Mouse (Mus musculus) embryonic stem cell, embryonic (primary cell): Measurements from ENCODE around the gene Sf3a1.

Experiments
- CTCF ChIA-PET, 4 experiments: fragments of 300-600 bp in 2 of 4; fragments of 350-600 bp in 2 of 4; sonication (Branson Sonifier 250); formaldehyde crosslinking; loops; one replicate each; lab custom pipeline; 2022; ENCODE audit warnings: inconsistent platforms in 2 of 4; lab: Charles Lee
- POLR2A ChIA-PET, 4 experiments: fragments of 300-600 bp in 2 of 4; fragments of 350-600 bp in 2 of 4; sonication (Branson Sonifier 250); formaldehyde crosslinking; loops; one replicate each; lab custom pipeline; 2022; ENCODE audit warnings: antibody characterized with exemption in 4 of 4, inconsistent platforms in 1 of 4; lab: Charles Lee

Sf3a1 gene

DNA sequence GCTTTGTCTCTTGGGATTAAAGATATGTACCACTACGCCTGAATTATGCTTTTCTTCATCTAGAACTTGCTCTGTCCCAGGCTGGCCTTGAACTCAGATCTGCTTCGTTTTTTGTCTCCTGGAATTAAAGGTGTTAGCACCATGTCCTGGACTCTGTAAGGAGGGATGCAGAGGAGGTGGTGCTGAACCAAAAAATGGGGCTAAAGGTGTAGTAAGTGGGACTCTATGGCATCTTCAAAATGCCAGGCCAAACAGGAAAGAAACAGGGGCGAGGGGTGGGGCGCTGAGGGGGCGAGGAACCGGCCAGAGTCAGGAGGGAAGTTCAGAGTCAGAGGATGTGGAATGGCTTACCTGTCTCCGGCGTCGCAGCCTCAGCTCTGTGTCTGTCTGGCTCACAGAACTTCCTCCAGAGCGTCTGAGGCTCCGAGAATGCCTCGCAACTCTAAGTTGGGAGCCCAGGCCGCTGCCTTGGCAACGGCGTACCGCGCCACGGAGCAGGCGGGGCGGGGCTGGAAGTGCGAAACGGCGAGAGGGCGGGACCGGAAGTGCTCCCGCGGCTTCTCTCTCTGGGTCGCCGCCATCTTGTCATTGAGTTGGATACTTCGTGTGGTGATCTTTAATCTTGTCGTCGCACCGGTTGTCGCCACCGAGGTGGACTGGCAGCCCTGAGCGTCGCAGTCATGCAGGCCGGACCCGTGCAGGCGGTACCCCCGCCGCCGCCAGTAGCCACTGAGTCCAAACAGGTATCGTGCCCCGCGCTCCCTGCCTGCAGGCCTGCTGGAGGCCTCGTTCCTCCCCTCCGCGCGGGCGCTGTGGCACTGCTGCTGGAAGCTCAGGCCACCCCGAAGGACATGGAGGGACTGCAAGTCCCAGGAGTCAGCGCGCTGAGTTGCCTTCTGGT, at the start of gene Sf3a1, which contains the start of gene Ccdc157:
TSS of gene Sf3a1 (plus strand) at position 543 of the 901 bp plus-strand sequence.
TSS of gene Ccdc157 (minus strand) at position 486 of the 901 bp plus-strand sequence.
- ChIA-PET POLR2A (interaction anchor here in 3 of 4 experiments (0.7 to 21.4 kb wide), 28 partner anchors 10 to 255 kb away, joined by 3 to 328 read pairs (median 4); partner anchors contain the start of genes Tbc1d10a (in 3 of the 3), Pes1 (in 2 of the 3), Castor1 (in 1 of the 3) and Rnf215 (in 1 of the 3)), CTCF (interaction anchor here in 2 of 4 experiments (0.9 to 1.5 kb wide), 4 partner anchors 25 to 90 kb away, joined by 3 to 5 read pairs (median 4); partner anchors contain the start of gene Rnf215 (in 1 of the 2))

DNA sequence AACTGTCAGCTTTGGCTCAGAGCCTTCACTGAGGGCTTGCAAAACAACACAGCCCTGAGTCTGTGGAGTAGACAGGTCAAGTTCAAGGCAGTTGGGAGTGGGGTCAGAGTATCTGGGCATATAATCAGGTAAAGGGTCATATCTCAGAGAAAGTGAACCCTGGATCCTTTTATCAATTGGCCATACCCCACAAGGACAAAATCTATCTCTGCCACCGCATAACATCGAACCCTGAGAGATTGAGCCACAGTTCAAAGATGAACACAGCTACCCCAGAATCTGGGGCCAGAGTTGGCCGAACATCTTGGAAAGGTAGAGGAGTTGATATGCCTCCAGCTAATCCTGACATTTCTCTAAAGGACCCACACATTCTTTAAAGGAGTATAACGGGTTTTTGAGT, 48.1 kb upstream of the Sf3a1 start:
- POLR2A ChIA-PET: interaction anchor here in 1 of 4 experiments (0.5 to 2.0 kb wide), 2 partner anchors 16 to 79 kb away, joined by 4 to 5 read pairs; no protein-coding TSS in a partner anchor
- CTCF ChIA-PET: interaction anchor here in 1 of 4 experiments (0.6 kb wide), 1 partner anchor 89 kb away, joined by 3 read pairs; no protein-coding TSS in a partner anchor

DNA sequence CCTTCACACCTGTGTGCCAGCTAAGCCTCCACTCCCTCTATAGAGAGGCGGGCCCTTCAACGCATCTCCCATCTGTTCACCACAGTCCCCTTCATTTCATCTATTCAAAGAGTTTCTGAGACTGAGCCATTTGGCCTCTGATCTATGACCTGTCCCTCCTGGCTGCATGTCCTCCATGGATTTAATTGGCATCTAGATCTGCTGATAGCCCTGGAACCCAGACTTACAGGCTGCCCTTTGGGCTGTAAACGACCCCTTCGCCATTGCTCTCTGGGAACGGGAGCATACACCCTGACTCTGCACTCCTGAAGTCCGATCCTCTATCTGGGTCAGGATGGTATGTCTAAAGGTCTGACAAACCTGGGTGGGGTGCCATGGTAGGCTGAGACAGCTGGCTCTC, 47.3 kb upstream of the Sf3a1 start:
- ChIA-PET POLR2A (interaction anchor here in 1 of 4 experiments (0.5 to 2.0 kb wide), 2 partner anchors 17 to 80 kb away, joined by 4 to 5 read pairs; no protein-coding TSS in a partner anchor), CTCF (interaction anchor here in 1 of 4 experiments (0.6 kb wide), 1 partner anchor 89 kb away, joined by 3 read pairs; no protein-coding TSS in a partner anchor)

DNA sequence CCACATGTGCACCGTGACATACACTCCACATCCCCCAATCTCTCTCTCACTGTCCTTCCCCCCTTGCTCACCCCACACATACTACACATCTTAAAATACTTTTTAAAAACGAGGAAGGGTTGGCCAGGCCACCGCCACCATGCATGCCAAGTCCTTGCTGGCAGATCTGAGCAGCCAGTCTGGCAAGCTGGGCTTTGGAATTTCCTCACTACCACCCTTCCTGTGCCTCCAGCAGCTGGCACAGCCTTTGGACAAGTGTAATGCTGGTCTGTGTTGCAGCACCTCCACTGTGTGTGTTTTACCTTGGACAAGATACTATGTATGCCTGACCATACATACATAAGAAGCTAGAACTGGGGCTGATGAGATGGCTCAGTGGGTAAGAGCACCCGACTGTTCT, 46.7 kb upstream of the Sf3a1 start:
- CTCF ChIA-PET: interaction anchor here in 2 of 4 experiments (0.6 to 1.8 kb wide), 3 partner anchors 10 to 33 kb away, joined by 4 to 6 read pairs (median 4); partner anchors contain the start of gene Sec14l2 (in 1 of the 2)
- POLR2A ChIA-PET: interaction anchor here in 1 of 4 experiments (0.9 kb wide), 1 partner anchor 34 kb away, joined by 3 read pairs; no protein-coding TSS in a partner anchor

DNA sequence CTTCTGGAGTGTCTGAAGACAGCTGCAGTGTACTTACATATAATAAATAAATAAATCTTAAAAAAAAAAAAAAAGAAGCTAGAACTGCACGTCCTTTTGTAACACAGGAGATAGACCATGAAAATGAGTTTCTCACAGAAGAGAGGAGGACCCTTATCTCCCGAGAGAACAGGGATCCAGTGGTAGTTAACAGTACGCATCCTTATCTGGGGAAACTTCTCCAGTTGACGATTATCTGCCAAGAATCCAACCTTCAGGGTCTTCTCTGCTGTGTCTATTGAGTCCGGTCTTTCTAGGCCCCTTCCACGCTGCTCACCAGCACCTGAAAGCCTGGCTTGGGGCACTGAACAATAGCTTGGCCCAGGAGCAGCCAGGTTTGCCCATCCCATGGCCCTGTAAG, 46.2 kb upstream of the Sf3a1 start:
- POLR2A ChIA-PET: interaction anchor here in 2 of 4 experiments (0.7 to 1.7 kb wide), 3 partner anchors 21 to 182 kb away, joined by 3 to 4 read pairs (median 4); partner anchors contain the start of genes Rnf215 (in 1 of the 2) and Tcn2 (in 1 of the 2)

DNA sequence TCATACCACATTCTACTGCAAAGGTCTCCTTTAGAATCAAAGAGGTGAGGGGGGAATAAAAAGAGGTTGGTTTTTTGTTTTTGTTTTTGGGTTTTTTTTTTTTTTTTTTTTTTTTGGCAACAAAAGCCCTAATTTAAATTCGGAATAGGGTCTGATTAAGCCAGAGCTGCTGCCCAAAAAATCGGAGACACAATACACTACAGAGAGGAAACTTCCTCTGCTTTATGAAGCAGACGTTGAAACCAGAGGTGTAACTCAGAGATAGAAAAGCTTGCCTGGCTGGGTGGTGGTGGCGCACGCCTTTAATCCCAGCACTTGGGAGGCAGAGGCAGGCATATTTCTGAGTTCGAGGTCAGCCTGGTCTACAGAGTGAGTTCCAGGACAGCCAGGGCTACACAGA, 45.6 kb upstream of the Sf3a1 start:
- POLR2A ChIA-PET: interaction anchor here in 2 of 4 experiments (0.6 to 1.7 kb wide), 4 partner anchors 20 to 193 kb away, joined by 3 to 9 read pairs (median 4); partner anchors contain the start of genes Rnf215 (in 1 of the 2) and Tcn2 (in 1 of the 2)
- CTCF ChIA-PET: interaction anchor here in 3 of 4 experiments (0.5 to 1.8 kb wide), 9 partner anchors 9 to 193 kb away, joined by 3 to 12 read pairs (median 5); partner anchors contain the start of genes Lif (in 1 of the 3) and Sec14l2 (in 1 of the 3)

More for the DNA sequence above, 46.2 kb upstream of the Sf3a1 start:
- CTCF ChIA-PET: interaction anchor here in 3 of 4 experiments (0.5 to 1.8 kb wide), 7 partner anchors 9 to 187 kb away, joined by 3 to 12 read pairs (median 5); partner anchors contain the start of gene Sec14l2 (in 1 of the 3)

DNA sequence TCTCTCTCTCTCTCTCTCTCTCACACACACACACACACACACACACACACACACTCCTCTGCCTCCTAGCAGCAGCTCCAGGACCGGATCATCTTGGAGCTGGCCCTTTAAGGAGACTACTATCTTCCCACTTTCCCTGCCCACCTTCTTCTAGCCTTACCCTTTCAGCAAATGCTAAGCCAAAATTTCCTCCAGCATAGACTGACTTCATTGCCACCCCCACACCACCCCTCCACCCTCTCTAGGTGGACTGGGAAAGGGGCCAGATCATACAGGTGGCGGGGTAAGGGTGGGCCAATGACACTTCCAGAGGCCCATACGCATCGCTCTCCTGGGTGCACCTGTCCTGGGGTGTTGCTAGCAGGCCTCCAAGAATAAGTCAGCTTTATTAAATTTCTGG, 44.7 kb upstream of the Sf3a1 start:
- POLR2A ChIA-PET: interaction anchor here in 1 of 4 experiments (1.4 to 1.7 kb wide), 2 partner anchors 20 to 21 kb away, joined by 3 to 4 read pairs; partner anchors contain the start of gene Rnf215

DNA sequence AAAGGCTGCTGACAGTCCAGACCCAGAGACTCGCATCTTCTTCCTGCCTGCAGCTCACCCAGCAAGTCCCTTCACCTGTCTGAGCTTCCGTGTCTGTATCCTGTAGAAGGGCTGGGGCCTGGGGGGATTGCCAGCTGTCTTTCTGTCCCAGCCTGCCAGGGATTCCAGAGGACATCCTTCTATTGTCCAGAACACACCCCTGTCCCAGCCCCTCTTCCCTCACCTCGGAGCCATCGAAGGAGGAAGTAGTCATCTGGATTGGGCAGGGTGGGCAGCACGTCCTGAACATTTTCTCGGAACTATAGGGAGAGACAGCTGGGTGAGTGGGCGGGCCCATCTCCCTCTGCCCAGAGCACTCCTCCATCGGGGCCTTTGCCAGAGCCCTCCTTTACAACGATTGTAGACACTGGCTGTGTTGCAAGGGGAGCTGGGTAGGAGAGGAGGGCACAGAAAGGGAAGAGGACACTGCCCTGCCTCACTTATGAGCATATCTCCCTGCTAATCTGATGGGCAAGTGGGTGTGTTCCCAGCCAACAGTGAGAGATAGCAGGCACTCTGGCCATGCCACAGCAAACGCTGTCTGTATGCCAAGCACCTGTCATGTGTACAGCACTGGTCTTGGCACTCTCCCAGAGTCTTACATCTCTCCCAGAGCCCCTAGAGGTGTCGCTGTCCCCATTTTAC, 43.5 kb upstream of the Sf3a1 start:
- POLR2A ChIA-PET: interaction anchor here in 2 of 4 experiments (1.4 to 2.6 kb wide), 3 partner anchors 18 to 22 kb away, joined by 3 to 20 read pairs (median 13); no protein-coding TSS in a partner anchor
- CTCF ChIA-PET: interaction anchor here in 3 of 4 experiments (0.5 to 1.9 kb wide), 3 partner anchors 18 to 154 kb away, joined by 4 to 12 read pairs (median 4); partner anchors contain the start of gene Rnf215 (in 1 of the 3)

More for the DNA sequence above, 44.7 kb upstream of the Sf3a1 start:
- CTCF ChIA-PET: interaction anchor here in 1 of 4 experiments (1.8 kb wide), 2 partner anchors 8 to 194 kb away, joined by 3 to 4 read pairs; partner anchors contain the start of gene Sec14l2

DNA sequence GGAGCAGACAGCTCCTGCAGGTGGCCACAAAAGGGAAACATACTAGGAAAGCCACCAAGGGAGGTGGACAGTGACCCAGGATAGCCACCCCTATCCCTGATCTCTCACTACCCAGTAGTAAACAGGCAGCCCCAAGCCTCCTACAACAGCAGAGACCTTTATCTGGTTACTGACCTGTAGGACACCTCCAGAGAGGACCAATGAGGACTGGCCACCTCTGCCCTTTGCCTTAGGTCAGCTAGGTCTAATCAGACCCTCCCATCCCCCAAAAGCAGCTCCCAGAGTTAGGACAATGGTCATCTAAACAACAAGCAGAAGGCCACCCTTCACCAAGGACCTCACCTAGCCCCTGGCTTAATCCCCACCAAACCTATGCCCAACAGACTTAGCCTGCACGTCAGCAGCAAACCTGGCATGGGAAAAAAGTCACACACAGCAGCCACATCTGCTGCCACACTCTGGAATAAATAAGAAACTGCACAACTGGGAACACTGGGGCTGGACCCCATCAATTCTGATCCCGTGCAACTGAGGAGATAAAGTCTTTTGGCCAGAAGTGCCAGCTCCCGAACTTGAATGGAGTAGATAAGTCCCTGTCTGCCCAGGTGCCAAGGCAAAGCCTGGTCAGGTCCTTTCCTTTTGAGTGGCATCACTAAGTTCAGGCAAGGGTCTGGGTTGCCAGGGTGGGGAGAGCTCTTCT, 42.6 kb upstream of the Sf3a1 start:
- ChIA-PET POLR2A (interaction anchor here in 2 of 4 experiments (0.8 to 2.6 kb wide), 17 partner anchors 9 to 150 kb away, joined by 3 to 20 read pairs (median 4); partner anchors contain the start of genes Mtfp1 (in 1 of the 2) and Rnf215 (in 1 of the 2)), CTCF (interaction anchor here (0.5 to 1.9 kb wide), 9 partner anchors 17 to 153 kb away, joined by 3 to 12 read pairs (median 4); partner anchors contain the start of gene Rnf215 (in 1 of the 4))

DNA sequence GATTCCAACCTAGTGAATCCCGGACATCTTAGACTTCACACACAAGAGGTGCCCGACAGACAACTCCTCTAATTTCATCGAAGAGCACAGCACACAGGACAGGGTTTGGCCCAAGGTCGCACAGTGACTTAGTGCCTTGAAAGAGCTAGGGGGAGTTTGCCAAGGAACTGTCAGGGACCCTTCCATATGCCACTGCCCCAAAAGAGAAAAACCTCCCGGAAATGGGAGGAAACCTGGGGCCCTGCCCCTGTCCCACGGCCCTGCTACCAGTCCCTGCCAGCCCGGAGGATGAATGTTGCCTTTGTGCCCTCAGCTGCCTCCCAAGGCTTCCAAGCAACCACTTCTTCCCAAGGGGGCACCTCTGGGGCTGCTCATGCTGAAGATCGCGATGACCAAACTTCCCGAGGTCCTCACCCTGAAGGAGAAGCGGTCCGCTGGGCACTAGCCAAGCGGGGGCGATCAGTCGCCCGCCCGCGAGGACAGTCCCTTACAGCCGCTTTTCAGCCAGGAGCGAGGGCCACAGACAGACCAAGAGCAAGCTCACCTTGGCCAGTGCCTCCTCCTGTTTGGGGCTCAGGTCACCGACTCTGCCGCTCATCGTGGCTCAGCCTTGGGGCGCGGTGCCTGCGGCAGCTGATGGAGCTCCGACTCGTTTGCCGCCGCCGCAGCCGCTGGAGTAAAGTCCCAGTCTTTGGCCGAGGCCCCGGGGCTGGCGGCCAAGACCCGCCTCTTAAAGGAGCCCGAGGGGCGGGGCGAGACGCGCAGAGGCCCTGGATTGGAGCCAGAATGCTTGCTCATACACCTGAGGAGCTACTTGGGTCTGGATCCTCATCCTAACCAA, 41.8 kb upstream of the Sf3a1 start:
- ChIA-PET CTCF (interaction anchor here (0.5 to 1.9 kb wide), 22 partner anchors 12 to 584 kb away, joined by 3 to 10 read pairs (median 4); partner anchors contain the start of gene Rnf215 (in 2 of the 4)), POLR2A (interaction anchor here (0.5 to 2.6 kb wide), 34 partner anchors 9 to 488 kb away, joined by 3 to 20 read pairs (median 4); partner anchors contain the start of genes Rnf215 (in 2 of the 4), Tbc1d10a (in 2 of the 4), Mtfp1 (in 1 of the 4) and Pes1 (in 1 of the 4))

DNA sequence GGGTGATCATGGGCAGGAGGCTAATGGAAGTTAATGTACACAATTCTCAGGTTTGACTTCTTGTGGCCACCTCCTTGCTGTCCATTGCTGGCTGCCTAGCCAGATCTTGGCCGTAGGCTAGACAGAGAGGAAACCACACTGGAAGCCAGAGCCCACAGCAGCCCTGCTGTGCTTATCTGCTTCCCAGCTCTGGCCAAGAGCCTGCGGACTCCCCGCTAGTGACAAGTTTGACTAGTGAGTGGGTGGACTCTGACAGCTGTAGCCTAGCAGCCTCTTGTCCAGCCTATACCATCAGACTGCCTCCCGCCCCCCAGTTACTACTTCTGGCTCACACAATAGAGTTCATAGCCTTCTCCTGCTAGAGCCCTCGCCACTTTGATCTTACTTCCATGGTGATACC, 40.5 kb upstream of the Sf3a1 start:
- ChIA-PET CTCF (interaction anchor here in 1 of 4 experiments (1.7 kb wide), 1 partner anchor 15 kb away, joined by 6 read pairs; no protein-coding TSS in a partner anchor), POLR2A (interaction anchor here in 2 of 4 experiments (0.5 to 2.4 kb wide), 7 partner anchors 8 to 524 kb away, joined by 3 to 7 read pairs (median 3); partner anchors contain the start of gene Rnf215 (in 1 of the 2))

DNA sequence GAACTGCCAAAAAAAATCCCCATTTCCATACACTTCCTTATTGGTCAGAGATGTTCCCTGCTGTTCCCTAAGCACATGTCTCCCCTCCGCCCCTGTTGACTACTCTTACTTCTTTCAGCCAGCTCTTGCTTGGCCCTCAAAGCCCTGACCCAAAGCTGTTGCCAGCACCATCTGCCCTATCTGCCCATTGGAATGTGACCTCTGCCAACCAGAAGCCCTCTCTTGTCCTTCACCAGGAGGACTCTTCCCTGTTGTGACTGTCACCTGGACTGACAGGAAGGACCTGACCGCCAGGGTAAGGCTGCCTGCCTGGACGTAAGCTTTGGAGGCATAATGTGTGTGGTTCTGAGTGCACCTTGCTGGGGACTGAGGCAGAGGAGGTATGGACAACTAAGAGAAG, 38.5 kb upstream of the Sf3a1 start:
- CTCF ChIA-PET: interaction anchor here in 2 of 4 experiments (0.6 to 1.9 kb wide), 3 partner anchors 7 to 27 kb away, joined by 3 to 8 read pairs (median 3); partner anchors contain the start of gene Rnf215 (in 1 of the 2)

DNA sequence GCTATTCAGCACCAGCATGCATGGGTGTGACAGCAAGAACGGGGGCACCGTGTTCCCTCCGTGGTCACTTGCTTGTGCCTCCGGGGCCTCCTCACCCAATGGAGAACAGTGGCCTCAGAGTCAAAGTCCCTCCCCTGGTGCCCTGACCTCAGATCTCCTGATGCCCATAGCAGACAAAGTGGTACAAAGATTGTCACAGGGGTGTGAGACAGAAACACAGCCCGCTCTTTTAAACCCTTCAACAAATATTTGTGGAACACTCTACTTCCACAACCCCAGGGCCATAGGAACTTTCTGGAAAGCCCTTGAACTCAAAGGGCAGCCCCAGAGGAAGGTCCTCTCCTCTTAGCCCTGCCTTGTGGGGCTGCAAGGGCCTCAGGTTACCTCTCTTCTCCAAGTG, 37.9 kb upstream of the Sf3a1 start:
- CTCF ChIA-PET: interaction anchor here in 3 of 4 experiments (1.4 to 1.9 kb wide), 5 partner anchors 12 to 69 kb away, joined by 6 to 10 read pairs (median 7); partner anchors contain the start of gene Rnf215 (in 2 of the 3)
- POLR2A ChIA-PET: interaction anchor here in 3 of 4 experiments (1.4 to 2.8 kb wide), 5 partner anchors 12 to 28 kb away, joined by 4 to 19 read pairs (median 10); partner anchors contain the start of gene Rnf215 (in 1 of the 3)

More for the DNA sequence above, 38.5 kb upstream of the Sf3a1 start:
- POLR2A ChIA-PET: interaction anchor here in 1 of 4 experiments (2.4 to 2.8 kb wide), 3 partner anchors 13 to 28 kb away, joined by 10 to 19 read pairs (median 11); partner anchors contain the start of gene Rnf215
